Comparison of ENCODE assay signal across 13 mouse cellular contexts in the genomic region with DNA sequence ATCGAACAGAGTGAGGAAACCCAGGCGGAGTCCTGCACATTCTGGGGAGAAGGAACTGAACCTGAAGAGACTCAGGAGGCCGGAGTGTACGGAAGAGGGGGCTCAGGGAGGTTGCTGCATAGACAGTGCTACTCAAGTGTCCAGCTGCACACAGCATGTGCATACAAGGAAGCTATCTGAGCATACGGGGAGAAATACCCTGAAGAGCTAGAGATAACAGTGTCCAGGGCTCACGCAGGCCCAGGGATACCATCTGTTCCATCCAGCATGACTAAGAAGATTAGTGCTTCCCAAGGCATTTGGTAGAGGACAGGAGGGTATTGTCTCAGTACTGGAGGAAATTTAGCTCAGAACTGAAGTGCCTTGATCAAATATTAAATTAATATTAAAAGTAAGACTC. TPM values are rescaled to one million over a fixed set of nuclear protein-coding genes. Genes with fewer than 3 reads are reported as not detected.
A peak's percentile ranks its signal among the peaks of the same experiment; 100 is the strongest.
DNase-seq lines count a peak whose midpoint lies in the region; ATAC-seq lines count a peak whose summit lies in the region.
"Had no signal": no experiment of that assay in that cellular context is flagged by ENCODE, and none has a peak within 500 bp of the region (broad histone marks: within the 10 kb centered on the region; RNA-seq: fewer than 3 reads in every experiment).

No protein-coding gene starts in this region.

- H3K4me1 ChIP-seq in intestine, embryonic 15.5 days (replicated peaks) = no peaks in the 10 kb centered on the region
- peaks cover 6% of the 10 kb centered on the region; the same call in 1 of the 2 replicates for H3K4me1 ChIP-seq in midbrain, embryonic 14.5 days (ENCODE audit: control insufficient read depth, insufficient read depth, low read length)
- H3K4me1 ChIP-seq in forebrain, embryonic 14.5 days (ENCODE audit: control insufficient read depth, insufficient read depth, low read length) = no peaks in the 10 kb centered on the region
- H3K4me1 ChIP-seq: neural tube, embryonic 12.5 days had no signal

- intact Hi-C loops in heart, postnatal 25 days (cut with DNase I) = no loop called here

- H3K4me2 ChIP-seq in intestine, embryonic 15.5 days (replicated peaks) = no peak overlapping the region
- H3K4me2 ChIP-seq in midbrain, embryonic 14.5 days (ENCODE audit: low read length) = no peak overlapping the region
- no peak overlapping the region for H3K4me2 ChIP-seq in forebrain, embryonic 14.5 days (ENCODE audit: low read length)
- H3K4me2 ChIP-seq: neural tube, embryonic 12.5 days had no signal

- no peak for ATAC-seq in intestine, embryonic 15.5 days
- peak; percentile 69; the same call in 1 of the 2 replicates for ATAC-seq in midbrain, embryonic 14.5 days (ENCODE audit: low FRiP score, low TSS enrichment)
- ATAC-seq in forebrain, embryonic 14.5 days = no peak

- H3K27ac ChIP-seq in intestine, embryonic 15.5 days = 0 out of 2 replicates have a peak overlapping the region, but pooled peaks have one; percentile 9
- peak overlapping the region; percentile 49; the same call in 1 of the 2 replicates for H3K27ac ChIP-seq in midbrain, embryonic 14.5 days (replicated peaks; ENCODE audit: low read depth, low read length)
- no peak overlapping the region for H3K27ac ChIP-seq in forebrain, embryonic 14.5 days (ENCODE audit: low read depth, low read length)
- H3K27ac ChIP-seq: neural tube, embryonic 12.5 days had no signal

- H3K9ac ChIP-seq in intestine, embryonic 15.5 days = no peak overlapping the region
- H3K9ac ChIP-seq in midbrain, embryonic 14.5 days (replicated peaks; ENCODE audit: low read length) = no peak overlapping the region
- no peak overlapping the region for H3K9ac ChIP-seq in forebrain, embryonic 14.5 days (ENCODE audit: low read length)
- H3K9ac ChIP-seq: neural tube, embryonic 12.5 days had no signal

- no peaks in the 10 kb centered on the region for H3K9me3 ChIP-seq in intestine, embryonic 15.5 days
- H3K9me3 ChIP-seq in midbrain, embryonic 14.5 days (ENCODE audit: control insufficient read depth, low read length) = no peaks in the 10 kb centered on the region
- no peaks in the 10 kb centered on the region for H3K9me3 ChIP-seq in forebrain, embryonic 14.5 days (replicated peaks; ENCODE audit: control insufficient read depth, low read length)
- H3K9me3 ChIP-seq: neural tube, embryonic 12.5 days had no signal

- peak; percentile 52 for DNase-seq in heart, adult 11 months
- DNase-seq in heart, postnatal 25 days (ENCODE audit: low spot score) = no peak
- peak; percentile 66 for DNase-seq in brain, adult 2 months (ENCODE audit: low read depth, low spot score)
- peak; percentile 43 for DNase-seq in midbrain, embryonic 14.5 days
- DNase-seq in forebrain, embryonic 14.5 days (ENCODE audit: low spot score) = no peak
- no peak for DNase-seq in lung, postnatal 14 days
- DNase-seq in testis, postnatal 14 days (ENCODE audit: low spot score) = no peak
- DNase-seq: heart, postnatal 10 days; kidney, adult 11 months; lung, adult 2 months had no signal

- 78% methylated on average over 6 of the region's 6 CpGs for WGBS in intestine, embryonic 15.5 days
- WGBS in midbrain, embryonic 14.5 days = 28% methylated on average over 6 of the region's 6 CpGs
- WGBS in forebrain, embryonic 14.5 days = 79% methylated on average over 6 of the region's 6 CpGs

- H3K4me3 ChIP-seq in intestine, embryonic 15.5 days (replicated peaks) = no peak overlapping the region
- no peak overlapping the region for H3K4me3 ChIP-seq in midbrain, embryonic 14.5 days (replicated peaks; ENCODE audit: low read depth, low read length)
- no peak overlapping the region for H3K4me3 ChIP-seq in forebrain, embryonic 14.5 days (ENCODE audit: low read depth, low read length)
- H3K4me3 ChIP-seq: erythroblast, embryonic 14.5 days; neural tube, embryonic 12.5 days had no signal

- H3K27me3 ChIP-seq in intestine, embryonic 15.5 days (replicated peaks) = no peaks in the 10 kb centered on the region
- no peaks in the 10 kb centered on the region for H3K27me3 ChIP-seq in midbrain, embryonic 14.5 days (ENCODE audit: control insufficient read depth, insufficient read depth, low read length)
- no peaks in the 10 kb centered on the region for H3K27me3 ChIP-seq in forebrain, embryonic 14.5 days (replicated peaks; ENCODE audit: control insufficient read depth, insufficient read depth, low read length)
- H3K27me3 ChIP-seq: neural tube, embryonic 12.5 days had no signal

- no peaks in the 10 kb centered on the region for H3K36me3 ChIP-seq in intestine, embryonic 15.5 days
- H3K36me3 ChIP-seq in midbrain, embryonic 14.5 days (ENCODE audit: control insufficient read depth, insufficient read depth, low read length) = no peaks in the 10 kb centered on the region
- H3K36me3 ChIP-seq in forebrain, embryonic 14.5 days (ENCODE audit: control insufficient read depth, insufficient read depth, low read length) = no peaks in the 10 kb centered on the region
- H3K36me3 ChIP-seq: neural tube, embryonic 12.5 days had no signal

RNA-seq across cellular contexts. Expression of a gene that starts 29.3 kb away (rescaled TPM):
- total RNA-seq in heart, postnatal 25 days (2021) = 10 to 100 TPM; 10.9 to 11.3 TPM
- polyA plus RNA-seq in intestine, embryonic 15.5 days (2015; fragmentation: Nextera tagmentation; extraction: Ambion mirVana) = 110 and 114 TPM in 2 replicates
- 35.9 and 41.8 TPM in 2 replicates for polyA plus RNA-seq in midbrain, embryonic 14.5 days (2014; fragmentation: Nextera tagmentation; extraction: Ambion mirVana)
- polyA plus RNA-seq in forebrain, embryonic 14.5 days (2014; fragmentation: Nextera tagmentation; extraction: Ambion mirVana) = 53.4 and 60.8 TPM in 2 replicates

RNA-seq across cellular contexts. Expression of a gene that starts 29.7 kb away (rescaled TPM):
- 10 to 100 TPM; 28.7 to 30.3 TPM for total RNA-seq in heart, postnatal 25 days (2021)
- polyA plus RNA-seq in intestine, embryonic 15.5 days (2015; fragmentation: Nextera tagmentation; extraction: Ambion mirVana) = 44.6 and 45.4 TPM in 2 replicates
- 31.2 and 42.9 TPM in 2 replicates for polyA plus RNA-seq in midbrain, embryonic 14.5 days (2014; fragmentation: Nextera tagmentation; extraction: Ambion mirVana)
- polyA plus RNA-seq in forebrain, embryonic 14.5 days (2014; fragmentation: Nextera tagmentation; extraction: Ambion mirVana) = 30.4 and 40.4 TPM in 2 replicates

Comparison
In these comparisons a context has a peak if more than half of its experiments do, and no peak if none do; other contexts are left out.
1. DNase-seq: peak in heart, adult 11 months (single experiment), brain, adult 2 months (single experiment) and midbrain, embryonic 14.5 days (single experiment); none in heart, postnatal 25 days (single experiment), forebrain, embryonic 14.5 days (single experiment), lung, postnatal 14 days (single experiment) and testis, postnatal 14 days (single experiment).